Mouse (Mus musculus) forebrain, postnatal 0 days (tissue): ENCODE measurements around the gene Smim13. TPM values are rescaled to one million over a fixed set of nuclear protein-coding genes. Genes with fewer than 3 reads are reported as not detected.

Experiments used
- ATAC-seq: fragments of 200-750 bp; cut with Nextera tagmentation; 2 replicates; pipeline ENCODE4 v1.8.0; 2017; ENCODE audit warnings: mild to moderate bottlenecking, moderate library complexity
- DNase-seq: peaks from one replicate; pipeline ENCODE4 v3.0.0-alpha.2; 2015
- H3K27ac ChIP-seq: fragments of 300-500 bp; sonication (generic); 2 replicates; pipeline ENCODE4 v1.5.1; 2014; ENCODE audit warnings: low read depth, mild to moderate bottlenecking, antibody characterized with exemption, low read length, moderate library complexity, mixed read lengths
- H3K27me3 ChIP-seq: fragments of 300-500 bp; sonication (generic); 2 replicates; pipeline ENCODE4 v1.6.1; 2014; ENCODE audit warnings: mild to moderate bottlenecking, low read length, mixed read lengths; ENCODE audit not compliant: insufficient read depth
- H3K36me3 ChIP-seq: fragments of 300-500 bp; sonication (generic); 2 replicates; pipeline ENCODE4 v1.6.1; 2014; ENCODE audit warnings: mild to moderate bottlenecking, moderate library complexity; ENCODE audit not compliant: insufficient read depth
- H3K4me1 ChIP-seq: fragments of 300-500 bp; sonication (generic); 2 replicates; pipeline ENCODE4 v1.6.1; 2014; ENCODE audit warnings: antibody characterized with exemption; ENCODE audit not compliant: insufficient read depth
- H3K4me2 ChIP-seq: fragments of 300-500 bp; sonication (generic); 2 replicates; pipeline ENCODE4 v1.6.1; 2014; ENCODE audit warnings: low read depth, mild to moderate bottlenecking, moderate library complexity
- H3K4me3 ChIP-seq: fragments of 300-500 bp; sonication (generic); 2 replicates; pipeline ENCODE4 v1.5.1; 2014; ENCODE audit warnings: low read depth, low read length, mixed read lengths
- H3K9ac ChIP-seq: fragments of 300-500 bp; sonication (generic); 2 replicates; pipeline ENCODE4 v1.6.1; 2014; ENCODE audit warnings: mild to moderate bottlenecking
- H3K9me3 ChIP-seq: fragments of 300-500 bp; sonication (generic); 2 replicates; pipeline ENCODE4 v1.6.1; 2016; ENCODE audit warnings: low read length
- CTCF ChIP-seq: sonication (generic); IDR thresholded peaks from 2 replicates; pipeline ENCODE4 v1.5.1; 2016; ENCODE audit warnings: antibody characterized with exemption, control low read depth, low read depth
- WGBS: fragments of 180-500 bp; shearing (Covaris S2); extraction: QIAGEN DNeasy Blood & Tissue Kit; methylation state at CpG from one replicate; pipeline ENCODE4 v1.1.7; 2014; 5-methylcytosine and 5-hydroxymethylcytosine counted together
- polyA plus RNA-seq: library from polyadenylated mRNA; unstranded; fragments of >200 nt; fragmentation: Nextera tagmentation; extraction: Ambion mirVana; gene quantifications from 2 replicates; pipeline ENCODE4 v1.2.1, GENCODE M21; 2015
- total RNA-seq: library from RNA; depleted of rRNA; stranded (reverse); fragments of >200 nt; gene quantifications from 2 replicates; pipeline ENCODE4 v1.2.3, GENCODE M21; 2014

Smim13 gene
- total and polyA plus RNA-seq, 2 experiments from 2014 or later = 28.1 to 58.1 TPM

GRCm38 (mm10) chr13:41226513-41226912 is 23.1 kb upstream of the Smim13 start:
- no peak for TF ChIP-seq CTCF
- H3K27ac ChIP-seq = no peak overlapping the region
- H3K9me3 ChIP-seq = 0 out of 2 replicates have a peak, but pooled peaks cover 1% of the 10 kb centered on the region
- WGBS = 82% methylated on average over 5 of the region's 5 CpGs
- H3K4me2 ChIP-seq = no peak overlapping the region
- no peaks in the 10 kb centered on the region for H3K27me3 ChIP-seq
- H3K4me3 ChIP-seq = no peak overlapping the region
- ATAC-seq (no peak), DNase-seq (no peak)
- H3K9ac ChIP-seq = no peak overlapping the region
- no peaks in the 10 kb centered on the region for H3K36me3 ChIP-seq
- no peaks in the 10 kb centered on the region for H3K4me1 ChIP-seq

- H3K36me3 ChIP-seq = no peaks in the 10 kb centered on the region
- H3K27ac ChIP-seq = no peak overlapping the region
- no peak overlapping the region for H3K4me3 ChIP-seq
- DNase-seq (no peak), ATAC-seq (no peak)
- H3K9me3 ChIP-seq = no peaks in the 10 kb centered on the region
- H3K27me3 ChIP-seq = no peaks in the 10 kb centered on the region
- no peaks in the 10 kb centered on the region for H3K4me1 ChIP-seq
- no peak for TF ChIP-seq CTCF
- no peak overlapping the region for H3K4me2 ChIP-seq
- H3K9ac ChIP-seq = no peak overlapping the region
- 91% methylated on average over 5 of the region's 5 CpGs for WGBS
Observed at GRCm38 (mm10) chr13:41228060-41228459, 21.6 kb upstream of the Smim13 start.

GRCm38 (mm10) chr13:41230256-41230655 is 19.4 kb upstream of the Smim13 start:
- no peaks in the 10 kb centered on the region for H3K27me3 ChIP-seq
- TF ChIP-seq CTCF = no peak

GRCm38 (mm10) chr13:41231389-41231983 is 18.2 kb upstream of the Smim13 start:
- peak; percentile 85 for DNase-seq
- Histone ChIP-seq H3K9ac (no peak overlapping the region), H3K4me2 (0 out of 2 replicates have a peak overlapping the region, but pooled peaks have one; percentile 5), H3K27me3 (no peaks in the 10 kb centered on the region), H3K4me3 (no peak overlapping the region), H3K4me1 (no peaks in the 10 kb centered on the region), H3K36me3 (no peaks in the 10 kb centered on the region), H3K9me3 (no peaks in the 10 kb centered on the region), H3K27ac (no peak overlapping the region)
- 32% methylated on average over 12 of the region's 12 CpGs for WGBS
- ATAC-seq = peak; percentile 89
- TF ChIP-seq CTCF = no peak

More at GRCm38 (mm10) chr13:41230256-41230655, 19.4 kb upstream of the Smim13 start:
- H3K36me3 ChIP-seq = no peaks in the 10 kb centered on the region
- no peak overlapping the region for H3K4me2 ChIP-seq
- WGBS = 87% methylated on average over 5 of the region's 5 CpGs
- no peak overlapping the region for H3K27ac ChIP-seq
- H3K4me3 ChIP-seq = no peak overlapping the region
- no peak overlapping the region for H3K9ac ChIP-seq
- no peaks in the 10 kb centered on the region for H3K4me1 ChIP-seq
- DNase-seq (no peak), ATAC-seq (no peak)
- H3K9me3 ChIP-seq = no peaks in the 10 kb centered on the region

- no peak overlapping the region for H3K9ac ChIP-seq
- H3K4me1 ChIP-seq = no peaks in the 10 kb centered on the region
- H3K4me2 ChIP-seq = no peak overlapping the region
- H3K27me3 ChIP-seq = no peaks in the 10 kb centered on the region
- H3K4me3 ChIP-seq = no peak overlapping the region
- ATAC-seq (no peak), DNase-seq (no peak)
- H3K36me3 ChIP-seq = no peaks in the 10 kb centered on the region
- no peak for TF ChIP-seq CTCF
- H3K27ac ChIP-seq = no peak overlapping the region
- no peaks in the 10 kb centered on the region for H3K9me3 ChIP-seq
- 86% methylated on average over 15 of the region's 15 CpGs for WGBS
Observed at GRCm38 (mm10) chr13:41232209-41232608, 17.4 kb upstream of the Smim13 start.

- no peaks in the 10 kb centered on the region for H3K27me3 ChIP-seq
- ATAC-seq (no peak), DNase-seq (no peak)
- H3K4me2 ChIP-seq = no peak overlapping the region
- TF ChIP-seq CTCF = no peak
- H3K9me3 ChIP-seq = no peaks in the 10 kb centered on the region
- no peaks in the 10 kb centered on the region for H3K36me3 ChIP-seq
- no peak overlapping the region for H3K4me3 ChIP-seq
- no peak overlapping the region for H3K9ac ChIP-seq
- no peaks in the 10 kb centered on the region for H3K4me1 ChIP-seq
- WGBS = 83% methylated on average over 7 of the region's 7 CpGs
- no peak overlapping the region for H3K27ac ChIP-seq
Observed at GRCm38 (mm10) chr13:41233241-41233640, 16.4 kb upstream of the Smim13 start.

GRCm38 (mm10) chr13:41235181-41235580 is 14.5 kb upstream of the Smim13 start:
- Histone ChIP-seq H3K4me3 (no peak overlapping the region), H3K4me2 (no peak overlapping the region), H3K9me3 (no peaks in the 10 kb centered on the region), H3K27me3 (no peaks in the 10 kb centered on the region), H3K27ac (no peak overlapping the region), H3K4me1 (no peaks in the 10 kb centered on the region), H3K9ac (no peak overlapping the region), H3K36me3 (no peaks in the 10 kb centered on the region)
- 88% methylated on average over 6 of the region's 6 CpGs for WGBS
- no peak for ATAC-seq
- no peak for DNase-seq
- no peak for TF ChIP-seq CTCF
